ENCODE assay signal across 30 mouse cellular contexts in the genomic region with DNA sequence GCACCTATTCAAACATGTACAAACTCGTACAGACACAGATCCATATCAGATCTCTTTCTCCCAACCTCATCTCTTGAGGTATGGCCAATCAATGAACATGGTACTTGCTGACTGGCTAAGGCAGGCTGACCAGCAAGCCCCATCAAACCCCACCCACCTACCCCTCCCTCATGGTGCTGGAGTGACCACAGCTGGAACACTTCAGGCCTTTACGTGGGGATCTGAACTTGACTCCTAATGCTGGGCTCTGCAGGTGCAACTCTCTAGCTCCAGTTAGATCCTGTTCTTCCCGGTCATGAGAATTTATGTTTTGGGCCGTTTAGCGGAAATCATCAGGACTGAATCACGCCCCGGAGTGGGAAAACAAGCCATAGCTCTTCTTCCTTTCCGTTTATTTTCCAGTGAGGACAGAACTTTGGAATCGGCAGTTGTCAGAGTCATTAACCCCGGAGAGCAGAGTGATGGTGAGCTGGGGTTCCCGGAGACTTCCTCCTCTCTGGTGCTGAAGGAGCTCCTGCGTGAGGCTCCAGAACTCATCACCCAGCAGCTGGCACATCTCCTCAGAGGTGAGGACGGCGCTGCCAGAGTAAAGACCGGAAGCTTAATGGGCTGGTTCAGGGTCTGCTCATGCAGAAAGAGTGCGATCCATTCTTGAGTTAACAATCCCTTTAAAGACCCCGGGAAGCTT. TPM values are rescaled to one million over a fixed set of nuclear protein-coding genes. Genes with fewer than 3 reads are reported as not detected.
A peak's percentile ranks its signal among the peaks of the same experiment; 100 is the strongest.
DNase-seq lines count a peak whose midpoint lies in the region; ATAC-seq and TF ChIP-seq lines count a peak whose summit lies in the region.
"Had no signal": no experiment of that assay in that cellular context is flagged by ENCODE, and none has a peak within 500 bp of the region (broad histone marks: within the 10 kb centered on the region; RNA-seq: fewer than 3 reads in every experiment).

No protein-coding gene starts in this region.

- no peak overlapping the region for H3K9ac ChIP-seq in intestine, embryonic 15.5 days
- H3K9ac ChIP-seq in intestine, postnatal 0 days (ENCODE audit: low read depth, low read length), result no peak overlapping the region
- no peak overlapping the region for H3K9ac ChIP-seq in kidney, embryonic 16.5 days (replicated peaks; ENCODE audit: low read length)
- no peak overlapping the region for H3K9ac ChIP-seq in stomach, embryonic 14.5 days (replicated peaks; ENCODE audit: low read depth, low read length)
- no peak overlapping the region for H3K9ac ChIP-seq in stomach, postnatal 0 days (ENCODE audit: low read length)
- H3K9ac ChIP-seq: embryonic facial prominence, embryonic 13.5 days; forebrain, embryonic 12.5 days; forebrain, embryonic 15.5 days; heart, embryonic 13.5 days; hindbrain, embryonic 14.5 days had no signal

- WGBS in intestine, embryonic 15.5 days, result 41% methylated on average over 17 of the region's 17 CpGs
- 58% methylated on average over 17 of the region's 17 CpGs for WGBS in intestine, postnatal 0 days
- WGBS in kidney, embryonic 16.5 days, result 19% methylated on average over 17 of the region's 17 CpGs
- WGBS in stomach, embryonic 14.5 days, result 33% methylated on average over 17 of the region's 17 CpGs
- WGBS in stomach, postnatal 0 days, result 45% methylated on average over 17 of the region's 17 CpGs

- no peaks in the 10 kb centered on the region for H3K36me3 ChIP-seq in intestine, embryonic 15.5 days
- H3K36me3 ChIP-seq in intestine, postnatal 0 days (ENCODE audit: control insufficient read depth, insufficient read depth), result no peaks in the 10 kb centered on the region
- no peaks in the 10 kb centered on the region for H3K36me3 ChIP-seq in kidney, embryonic 16.5 days (ENCODE audit: insufficient read depth, low read length)
- H3K36me3 ChIP-seq in stomach, embryonic 14.5 days (ENCODE audit: control insufficient read depth, insufficient read depth, low read length), result no peaks in the 10 kb centered on the region
- H3K36me3 ChIP-seq in stomach, postnatal 0 days (ENCODE audit: control insufficient read depth, insufficient read depth, low read length), result no peaks in the 10 kb centered on the region
- H3K36me3 ChIP-seq: embryonic facial prominence, embryonic 10.5 days; embryonic facial prominence, embryonic 13.5 days; forebrain, embryonic 12.5 days; forebrain, embryonic 15.5 days; G1E; heart, embryonic 10.5 days; heart, embryonic 13.5 days had no signal

- H3K27ac ChIP-seq in intestine, embryonic 15.5 days, result no peak overlapping the region
- H3K27ac ChIP-seq in intestine, postnatal 0 days (ENCODE audit: low read depth, low read length), result no peak overlapping the region
- H3K27ac ChIP-seq in kidney, embryonic 16.5 days (ENCODE audit: low read length), result no peak overlapping the region
- no peak overlapping the region for H3K27ac ChIP-seq in stomach, embryonic 14.5 days (ENCODE audit: low read length)
- no peak overlapping the region for H3K27ac ChIP-seq in stomach, postnatal 0 days (replicated peaks)
- H3K27ac ChIP-seq: embryonic facial prominence, embryonic 10.5 days; embryonic facial prominence, embryonic 13.5 days; forebrain, embryonic 12.5 days; forebrain, embryonic 15.5 days; heart, adult 2 months; heart, embryonic 10.5 days; heart, embryonic 13.5 days; hindbrain, embryonic 14.5 days had no signal

- peak; percentile 20; the same call in 1 of the 2 replicates for ATAC-seq in intestine, embryonic 15.5 days
- ATAC-seq in intestine, postnatal 0 days, result no peak
- ATAC-seq in kidney, embryonic 16.5 days (ENCODE audit: low FRiP score, low TSS enrichment), result peak; percentile 89
- peak; percentile 37; the same call in 1 of the 2 replicates for ATAC-seq in stomach, embryonic 14.5 days (ENCODE audit: insufficient number of reproducible peaks, insufficient read depth, low FRiP score, low read depth)
- no peak for ATAC-seq in stomach, postnatal 0 days (ENCODE audit: low FRiP score, low TSS enrichment)
- ATAC-seq: forebrain, embryonic 15.5 days; Patski had no signal

- no peaks in the 10 kb centered on the region for H3K4me1 ChIP-seq in intestine, embryonic 15.5 days (replicated peaks)
- H3K4me1 ChIP-seq in intestine, postnatal 0 days (replicated peaks; ENCODE audit: control insufficient read depth, insufficient read depth, low read length), result peaks cover 4% of the 10 kb centered on the region
- H3K4me1 ChIP-seq in kidney, embryonic 16.5 days (ENCODE audit: insufficient read depth, low read length), result peaks cover 11% of the 10 kb centered on the region
- H3K4me1 ChIP-seq in stomach, embryonic 14.5 days (ENCODE audit: control insufficient read depth, insufficient read depth, low read length), result no peaks in the 10 kb centered on the region
- H3K4me1 ChIP-seq in stomach, postnatal 0 days (replicated peaks; ENCODE audit: control insufficient read depth, insufficient read depth), result no peaks in the 10 kb centered on the region

- H3K9me3 ChIP-seq in intestine, embryonic 15.5 days, result no peaks in the 10 kb centered on the region
- no peaks in the 10 kb centered on the region for H3K9me3 ChIP-seq in intestine, postnatal 0 days (ENCODE audit: control insufficient read depth)
- H3K9me3 ChIP-seq in kidney, embryonic 16.5 days (ENCODE audit: low read length), result no peaks in the 10 kb centered on the region
- no peaks in the 10 kb centered on the region for H3K9me3 ChIP-seq in stomach, embryonic 14.5 days (ENCODE audit: control insufficient read depth, low read depth, low read length)
- H3K9me3 ChIP-seq in stomach, postnatal 0 days (ENCODE audit: control insufficient read depth, low read length), result no peaks in the 10 kb centered on the region
- H3K9me3 ChIP-seq: embryonic facial prominence, embryonic 10.5 days; embryonic facial prominence, embryonic 13.5 days; forebrain, embryonic 12.5 days; forebrain, embryonic 15.5 days; G1E; heart, embryonic 10.5 days; heart, embryonic 13.5 days had no signal

- TF ChIP-seq EP300 in stomach, postnatal 0 days (optimal IDR thresholded peaks at IDR 0.05), result no peak

- DNase-seq in kidney, adult 11 months, result no peak
- no peak for DNase-seq in stomach, postnatal 0 days (ENCODE audit: low spot score)
- DNase-seq in heart, adult 11 months, result no peak
- DNase-seq: adrenal gland, adult 2 months; adrenal gland, postnatal 14 days; B cell, adult 2 months; cerebellum, adult 11 months; cerebellum, adult 2 months; cerebellum, postnatal 10 days; cerebellum, postnatal 36 days; embryo, embryonic 11 days; gastrocnemius, postnatal 25 days; heart, adult 2 months; heart, postnatal 14 days; heart, postnatal 4 days had no signal

- H3K27me3 ChIP-seq in intestine, embryonic 15.5 days (replicated peaks), result no peaks in the 10 kb centered on the region
- H3K27me3 ChIP-seq in intestine, postnatal 0 days (replicated peaks; ENCODE audit: control insufficient read depth, insufficient read depth, low read length), result no peaks in the 10 kb centered on the region
- no peaks in the 10 kb centered on the region for H3K27me3 ChIP-seq in kidney, embryonic 16.5 days (ENCODE audit: insufficient read depth, low read length)
- no peaks in the 10 kb centered on the region for H3K27me3 ChIP-seq in stomach, embryonic 14.5 days (ENCODE audit: control insufficient read depth, insufficient read depth, low read length)
- no peaks in the 10 kb centered on the region for H3K27me3 ChIP-seq in stomach, postnatal 0 days (ENCODE audit: control insufficient read depth, insufficient read depth, low read length)
- H3K27me3 ChIP-seq: CH12.LX; embryonic facial prominence, embryonic 13.5 days; forebrain, embryonic 15.5 days; heart, embryonic 13.5 days; Patski had no signal

- TF ChIP-seq CTCF in intestine, postnatal 0 days (IDR thresholded peaks at IDR 0.05; ENCODE audit: low read depth), result no peak
- no peak for TF ChIP-seq CTCF in stomach, postnatal 0 days (IDR thresholded peaks at IDR 0.05; ENCODE audit: low read depth)

- H3K4me2 ChIP-seq in intestine, embryonic 15.5 days (replicated peaks), result no peak overlapping the region
- no peak overlapping the region for H3K4me2 ChIP-seq in intestine, postnatal 0 days (replicated peaks; ENCODE audit: low read depth)
- peak overlapping the region; percentile 44 for H3K4me2 ChIP-seq in kidney, embryonic 16.5 days (replicated peaks; ENCODE audit: low read depth, low read length)
- H3K4me2 ChIP-seq in stomach, embryonic 14.5 days (replicated peaks; ENCODE audit: low read depth, low read length), result 0 out of 2 replicates have a peak overlapping the region, but pooled peaks have one; percentile 19
- no peak overlapping the region for H3K4me2 ChIP-seq in stomach, postnatal 0 days (replicated peaks; ENCODE audit: low read depth)
- H3K4me2 ChIP-seq: embryonic facial prominence, embryonic 13.5 days; forebrain, embryonic 12.5 days; forebrain, embryonic 15.5 days; heart, embryonic 13.5 days; hindbrain, embryonic 14.5 days had no signal

- no peak overlapping the region for H3K4me3 ChIP-seq in intestine, embryonic 15.5 days (replicated peaks)
- no peak overlapping the region for H3K4me3 ChIP-seq in intestine, postnatal 0 days (ENCODE audit: low read depth, low read length)
- peak overlapping the region; percentile 9 for H3K4me3 ChIP-seq in kidney, embryonic 16.5 days (ENCODE audit: low read length)
- H3K4me3 ChIP-seq in stomach, embryonic 14.5 days (ENCODE audit: low read depth, low read length), result no peak overlapping the region
- H3K4me3 ChIP-seq in stomach, postnatal 0 days (ENCODE audit: low read depth, low read length), result no peak overlapping the region
- H3K4me3 ChIP-seq: embryonic facial prominence, embryonic 10.5 days; embryonic facial prominence, embryonic 13.5 days; erythroblast, embryonic 14.5 days; forebrain, embryonic 12.5 days; forebrain, embryonic 15.5 days; heart, adult 2 months; heart, embryonic 10.5 days; heart, embryonic 13.5 days had no signal

RNA-seq across cellular contexts. Expression of gene Prune2, which starts 50.4 kb away (rescaled TPM):
- 1.8 and 2.3 TPM in 2 replicates for polyA plus RNA-seq in intestine, embryonic 15.5 days (2015; fragmentation: Nextera tagmentation; extraction: Ambion mirVana)
- polyA plus RNA-seq in intestine, postnatal 0 days (2015; fragmentation: Nextera tagmentation; extraction: Ambion mirVana), result 1.1 and 1.4 TPM in 2 replicates
- 1.1 and 1.2 TPM in 2 replicates for polyA plus RNA-seq in kidney, embryonic 16.5 days (2015; fragmentation: Nextera tagmentation; extraction: Ambion mirVana)
- 2.8 and 3.0 TPM in 2 replicates for polyA plus RNA-seq in stomach, embryonic 14.5 days (2014; fragmentation: Nextera tagmentation; extraction: Ambion mirVana)
- polyA plus RNA-seq in stomach, postnatal 0 days (2015; fragmentation: Nextera tagmentation; extraction: Ambion mirVana), result 1.9 and 2.0 TPM in 2 replicates
- polyA plus RNA-seq: erythroblast, embryonic 14.5 days; G1E had no signal

Comparison
In these comparisons a context has a peak if more than half of its experiments do, and no peak if none do; other contexts are left out.
1. ATAC-seq: peak in intestine, embryonic 15.5 days (single experiment), kidney, embryonic 16.5 days (single experiment) and stomach, embryonic 14.5 days (single experiment); none in intestine, postnatal 0 days (single experiment) and stomach, postnatal 0 days (single experiment).
2. H3K4me2 ChIP-seq: peak in kidney, embryonic 16.5 days (single experiment) and stomach, embryonic 14.5 days (single experiment); none in intestine, embryonic 15.5 days (single experiment), intestine, postnatal 0 days (single experiment) and stomach, postnatal 0 days (single experiment).